Mouse (Mus musculus): ENCODE data around the gene Ypel2.

- no peak for TF ChIP-seq CTCF (IDR thresholded peaks at IDR 0.05; ENCODE audit: low read depth, low read length)
- no peak for TF ChIP-seq GATA1 (IDR thresholded peaks at IDR 0.05; ENCODE audit: borderline replicate concordance, low read length)
- TF ChIP-seq GATA2 (IDR thresholded peaks at IDR 0.05; ENCODE audit: borderline replicate concordance, low read depth, low read length) = no peak
- no peak for TF ChIP-seq TAL1 (conservative IDR thresholded peaks at IDR 0.05; ENCODE audit: low read depth, low read length)
Observed at GRCm38 (mm10) chr11:86938108-86938507, 55.4 kb downstream of the Ypel2 start.

All from G1E (cell line).